Mouse (Mus musculus) activated CD4-positive, CD25-positive, alpha-beta regulatory T cell, adult 4 months (primary cell): ENCODE measurements around the gene Tmem116. TPM values are rescaled to one million over a fixed set of nuclear protein-coding genes. Genes with fewer than 3 reads are reported as not detected.

Experiments
- ATAC-seq: one replicate; pipeline ENCODE4 v1.8.0; 2017
- polyA plus RNA-seq, 2 experiments: library from polyadenylated mRNA; unstranded; fragments of 100-300 nt; shearing (Covaris generic); gene quantifications; one replicate each; pipeline ENCODE4 v1.2.1; 2017

The Tmem116 gene
- polyA plus RNA-seq, 2 experiments from 2014 or later: 0.71 to 1.2 TPM

- no peak for ATAC-seq
Measured at GRCm38 (mm10) chr5:121543370-121543769, 91.7 kb downstream of the Tmem116 start.

GRCm38 (mm10) chr5:121544910-121545792, 93.5 kb downstream of the Tmem116 start, which contains the start of the genes Adam1a and Gm42878:
Gene Adam1a (minus strand): TSS chr5:121545482.
Gene Gm42878 (minus strand): TSS chr5:121545482.
- ATAC-seq: peak; percentile 28

- ATAC-seq: peak; percentile 89
Measured at GRCm38 (mm10) chr5:121545793-121546529, 94.3 kb downstream of the Tmem116 start, which contains the start of gene Mapkapk5. Gene Mapkapk5 (minus strand): TSS chr5:121545905.

GRCm38 (mm10) chr5:121546530-121546895, 94.8 kb downstream of the Tmem116 start:
- no peak for ATAC-seq

- no peak for ATAC-seq
Measured at GRCm38 (mm10) chr5:121547084-121547483, 95.4 kb downstream of the Tmem116 start.

GRCm38 (mm10) chr5:121549196-121549595, 97.5 kb downstream of the Tmem116 start:
- no peak for ATAC-seq

GRCm38 (mm10) chr5:121562436-121562835, 110.7 kb downstream of the Tmem116 start:
- ATAC-seq: no peak

GRCm38 (mm10) chr5:121564468-121564895, 112.8 kb downstream of the Tmem116 start:
- peak; percentile 71 for ATAC-seq

- no peak for ATAC-seq
Measured at GRCm38 (mm10) chr5:121566035-121566681, 114.5 kb downstream of the Tmem116 start.

- ATAC-seq: no peak
Measured at GRCm38 (mm10) chr5:121569881-121570420, 118.3 kb downstream of the Tmem116 start.

GRCm38 (mm10) chr5:121570787-121571186, 119.1 kb downstream of the Tmem116 start:
- ATAC-seq: no peak

Other genes starting within 250 kb of the Tmem116 start
- gene Rpl6, start 247.4 kb upstream of the Tmem116 start, polyA plus RNA-seq: 1,000 to 10,000 TPM; 1,893 to 2,041 TPM
- 1 to 10 TPM; 6.4 to 7.0 TPM for gene Hectd4, start 231.7 kb upstream of the Tmem116 start, polyA plus RNA-seq
- gene Trafd1, start 66.3 kb upstream of the Tmem116 start, polyA plus RNA-seq: 10 to 100 TPM; 33.7 to 38.3 TPM
- gene Naa25, start 54.0 kb upstream of the Tmem116 start, polyA plus RNA-seq: 10 to 100 TPM; 27.0 to 30.4 TPM
- gene Erp29, start 613 bp downstream of the Tmem116 start, polyA plus RNA-seq: 10 to 100 TPM; 58.4 to 80.5 TPM
- gene Adam1b, start 51.5 kb downstream of the Tmem116 start, polyA plus RNA-seq: not detected
- 1 to 10 TPM in 1 of 2 experiments, under 1 TPM in 1; 0.54 to 1.4 TPM for gene Adam1a, start 93.6 kb downstream of the Tmem116 start, polyA plus RNA-seq
- not detected for gene Gm42878, start 93.6 kb downstream of the Tmem116 start, polyA plus RNA-seq
- gene Mapkapk5, start 94.0 kb downstream of the Tmem116 start, polyA plus RNA-seq: 10 to 100 TPM; 23.4 to 26.0 TPM
- 10 to 100 TPM in 1 of 2 experiments, 1 to 10 TPM in 1; 7.1 to 11.2 TPM for gene Aldh2, start 141.9 kb downstream of the Tmem116 start, polyA plus RNA-seq
- 1 to 10 TPM; 1.2 TPM for gene Acad12, start 167.0 kb downstream of the Tmem116 start, polyA plus RNA-seq
- gene Acad10, start 208.6 kb downstream of the Tmem116 start, polyA plus RNA-seq: 1 to 10 TPM; 2.3 to 6.0 TPM
- 10 to 100 TPM; 11.5 to 14.1 TPM for gene Brap, start 208.7 kb downstream of the Tmem116 start, polyA plus RNA-seq